Mouse (Mus musculus) limb, embryonic 12.5 days (tissue): ENCODE results near the gene Usp54. TPM values are rescaled to one million over a fixed set of nuclear protein-coding genes. Genes with fewer than 3 reads are reported as not detected.

Experiments
- ATAC-seq: fragments of 200-750 bp; cut with Nextera tagmentation; 2 replicates; pipeline ENCODE4 v1.8.0; 2017; ENCODE audit warnings: low read depth, moderate TSS enrichment; ENCODE audit not compliant: insufficient number of reproducible peaks, insufficient read depth, low FRiP score, low TSS enrichment
- H3K27ac ChIP-seq: fragments of 300-500 bp; sonication (generic); 2 replicates; pipeline ENCODE4 v1.5.1; 2016; ENCODE audit warnings: mild to moderate bottlenecking, moderate library complexity
- H3K27me3 ChIP-seq: fragments of 300-500 bp; sonication (generic); 2 replicates; pipeline ENCODE4 v1.6.1; 2016; ENCODE audit warnings: mild to moderate bottlenecking, moderate library complexity
- H3K36me3 ChIP-seq: fragments of 300-500 bp; sonication (generic); 2 replicates; pipeline ENCODE4 v1.6.1; 2016; ENCODE audit warnings: mild to moderate bottlenecking, moderate library complexity
- H3K4me1 ChIP-seq: fragments of 300-500 bp; sonication (generic); replicated peaks from 2 replicates; pipeline ENCODE4 v1.6.1; 2016
- H3K4me2 ChIP-seq: fragments of 300-500 bp; sonication (generic); 2 replicates; pipeline ENCODE4 v1.6.1; 2016; ENCODE audit warnings: mild to moderate bottlenecking, moderate library complexity
- H3K4me3 ChIP-seq: fragments of 300-500 bp; sonication (generic); replicated peaks from 2 replicates; pipeline ENCODE4 v1.5.1; 2016; ENCODE audit warnings: mild to moderate bottlenecking
- H3K9ac ChIP-seq: fragments of 300-500 bp; sonication (generic); replicated peaks from 2 replicates; pipeline ENCODE4 v1.6.1; 2016; ENCODE audit warnings: mild to moderate bottlenecking, moderate library complexity
- H3K9me3 ChIP-seq: fragments of 300-500 bp; sonication (generic); 2 replicates; pipeline ENCODE4 v1.6.1; 2016; ENCODE audit warnings: mild to moderate bottlenecking, moderate library complexity
- WGBS: fragments of 180-500 bp; shearing (Covaris S2); methylation state at CpG from one replicate; pipeline ENCODE4 v1.1.7; 2016; 5-methylcytosine and 5-hydroxymethylcytosine counted together
- polyA plus RNA-seq: library from polyadenylated mRNA; unstranded; fragments of >200 nt; fragmentation: Nextera tagmentation; extraction: Ambion mirVana; gene quantifications from 2 replicates; pipeline ENCODE4 v1.2.1, GENCODE M21; 2016

Usp54 gene
- 11.4 and 13.7 TPM in 2 replicates for polyA plus RNA-seq

DNA sequence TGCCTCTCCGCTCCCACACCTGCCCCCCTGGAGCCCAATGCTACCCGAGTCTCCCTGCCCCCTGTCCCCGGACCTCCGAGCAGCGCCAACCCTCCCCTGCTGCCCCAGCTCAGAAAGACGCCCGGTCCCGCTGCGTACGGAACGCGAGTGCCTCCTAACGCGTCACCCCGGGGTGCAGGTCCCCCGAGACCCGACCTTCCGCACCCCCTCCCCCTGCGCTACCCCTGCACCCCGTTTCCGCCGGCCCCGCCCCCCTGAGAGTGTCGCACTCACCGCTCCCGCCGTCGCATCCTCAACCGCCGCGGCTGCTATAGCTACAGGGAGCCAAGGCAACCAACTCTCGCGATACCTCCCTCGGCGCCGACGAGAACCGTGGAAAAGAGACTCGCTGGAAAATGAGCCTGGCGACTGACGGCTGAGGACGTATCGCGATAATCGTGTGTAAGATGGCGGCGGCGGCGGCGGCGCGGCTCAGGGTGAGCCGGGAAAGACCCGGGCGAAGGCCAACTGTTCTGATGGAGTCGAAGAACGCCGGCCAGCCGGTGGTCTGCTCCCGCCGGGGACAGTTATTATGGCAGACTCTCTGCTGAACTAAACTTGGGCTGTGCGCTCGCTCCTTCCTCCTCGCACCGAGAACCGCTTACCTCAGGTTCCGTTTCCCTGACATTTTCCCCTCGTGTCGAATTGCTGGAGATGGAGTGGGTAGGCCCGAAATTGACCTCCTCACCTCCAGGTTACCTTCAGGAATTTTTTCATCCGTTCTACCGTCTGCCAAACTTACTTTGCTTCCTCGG, at the start of gene Usp54:
TSS of gene Usp54 (minus strand) at position 420 of the 794 bp plus-strand sequence.
- Histone ChIP-seq H3K9me3 (no peaks in the 10 kb centered on the region), H3K36me3 (no peaks in the 10 kb centered on the region), H3K4me1 (peaks cover 12% of the 10 kb centered on the region), H3K27me3 (no peaks in the 10 kb centered on the region), H3K27ac (peak within 1 kb of the TSS; percentile 93), H3K9ac (peak within 1 kb of the TSS; percentile 90), H3K4me3 (peak within 1 kb of the TSS; percentile 81), H3K4me2 (peak within 1 kb of the TSS; percentile 74)
- WGBS, result under 1% methylated on average over 73 of the region's 73 CpGs
- peak; percentile 88 for ATAC-seq

DNA sequence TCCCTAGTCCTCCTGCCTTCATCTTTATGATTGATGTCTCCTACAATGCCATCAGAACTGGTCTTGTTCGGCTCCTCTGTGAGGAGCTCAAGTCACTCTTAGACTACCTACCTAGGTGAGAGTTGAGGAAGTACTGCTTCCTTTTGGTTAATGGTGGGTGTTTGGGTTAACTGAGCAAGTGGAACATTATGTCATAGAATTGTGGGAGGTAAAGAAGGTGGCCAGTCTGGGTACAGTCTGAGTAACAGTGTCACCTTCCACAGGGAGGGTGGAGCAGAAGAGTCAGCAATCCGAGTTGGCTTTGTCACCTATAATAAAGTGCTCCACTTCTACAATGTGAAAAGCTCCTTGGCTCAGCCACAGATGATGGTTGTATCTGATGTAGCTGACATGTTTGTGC, 48.1 kb upstream of the Usp54 start:
- Histone ChIP-seq H3K9ac (no peak overlapping the region), H3K4me2 (no peak overlapping the region), H3K27ac (no peak overlapping the region), H3K27me3 (no peaks in the 10 kb centered on the region), H3K9me3 (no peaks in the 10 kb centered on the region), H3K4me3 (no peak overlapping the region), H3K36me3 (peaks cover 100% of the 10 kb centered on the region), H3K4me1 (peaks cover 1% of the 10 kb centered on the region; the same call in 1 of the 2 replicates)
- 90% methylated on average over 2 of the region's 2 CpGs for WGBS
- ATAC-seq, result no peak

DNA sequence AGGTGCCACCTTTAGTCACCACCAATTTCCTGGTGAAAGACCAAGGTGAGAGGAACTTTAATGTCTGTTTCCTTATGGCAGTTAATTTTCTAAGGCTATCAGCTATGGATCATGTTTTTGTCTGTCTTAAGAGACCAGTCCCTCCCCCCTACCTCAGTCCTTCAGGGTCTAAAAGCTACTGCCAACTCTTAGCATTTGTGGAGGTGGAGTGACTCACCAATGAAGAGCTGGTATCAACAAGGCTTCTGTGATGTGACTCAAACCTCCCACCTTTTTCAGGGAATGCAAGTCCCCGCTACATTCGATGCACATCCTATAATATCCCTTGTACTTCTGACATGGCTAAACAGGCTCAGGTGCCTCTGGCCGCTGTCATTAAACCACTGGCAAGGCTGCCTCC, 45.7 kb upstream of the Usp54 start:
- Histone ChIP-seq H3K9ac (no peak overlapping the region), H3K4me1 (no peaks in the 10 kb centered on the region), H3K9me3 (no peaks in the 10 kb centered on the region), H3K4me3 (no peak overlapping the region), H3K27me3 (no peaks in the 10 kb centered on the region), H3K4me2 (no peak overlapping the region), H3K27ac (no peak overlapping the region), H3K36me3 (peaks cover 100% of the 10 kb centered on the region)
- WGBS, result 92% methylated on average over 3 of the region's 3 CpGs
- no peak for ATAC-seq

DNA sequence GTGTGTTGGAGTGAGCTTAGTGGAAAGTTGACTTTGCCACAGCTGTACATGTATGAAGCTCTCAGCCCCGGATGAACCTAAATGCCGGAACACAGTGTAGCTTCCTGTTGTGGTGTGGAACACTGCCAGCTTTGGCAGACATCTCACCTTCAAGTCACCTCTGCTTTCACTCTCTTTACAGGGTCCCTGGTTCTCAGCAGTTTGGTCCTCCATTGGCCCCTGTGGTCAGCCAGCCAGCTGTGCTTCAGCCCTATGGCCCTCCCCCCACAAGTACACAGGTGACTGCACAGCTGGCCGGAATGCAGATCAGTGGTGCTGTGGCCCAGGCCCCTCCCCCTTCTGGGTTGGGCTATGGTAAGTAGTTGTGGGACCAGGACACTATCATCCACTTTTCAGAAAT, 41.6 kb upstream of the Usp54 start:
- H3K27me3 ChIP-seq, result no peaks in the 10 kb centered on the region
- no peak for ATAC-seq
- no peak overlapping the region for H3K4me3 ChIP-seq
- H3K9ac ChIP-seq, result no peak overlapping the region
- H3K4me2 ChIP-seq, result no peak overlapping the region
- H3K36me3 ChIP-seq, result peaks cover 99% of the 10 kb centered on the region
- WGBS, result 61% methylated on average over 3 of the region's 3 CpGs
- H3K27ac ChIP-seq, result no peak overlapping the region
- no peaks in the 10 kb centered on the region for H3K9me3 ChIP-seq
- no peaks in the 10 kb centered on the region for H3K4me1 ChIP-seq

DNA sequence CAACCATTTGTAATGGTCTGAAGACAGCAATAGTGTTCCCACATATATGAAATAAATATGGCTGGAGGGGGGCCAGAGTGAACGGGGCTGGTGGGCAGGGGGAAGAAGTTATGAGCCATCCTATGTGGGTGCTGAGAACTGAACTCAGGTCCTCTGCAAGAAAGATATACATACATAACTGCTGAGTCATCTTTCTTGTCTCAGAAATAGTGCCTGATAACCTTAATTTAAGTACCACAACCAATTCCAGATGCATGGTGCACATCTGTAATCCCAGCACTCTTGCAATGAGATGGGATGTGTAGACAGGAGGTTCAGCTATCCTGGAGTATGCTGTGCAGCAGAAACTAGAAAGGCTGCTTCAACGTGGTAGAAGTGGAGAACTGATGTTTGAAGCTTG, 40.9 kb upstream of the Usp54 start:
- ATAC-seq, result no peak

DNA sequence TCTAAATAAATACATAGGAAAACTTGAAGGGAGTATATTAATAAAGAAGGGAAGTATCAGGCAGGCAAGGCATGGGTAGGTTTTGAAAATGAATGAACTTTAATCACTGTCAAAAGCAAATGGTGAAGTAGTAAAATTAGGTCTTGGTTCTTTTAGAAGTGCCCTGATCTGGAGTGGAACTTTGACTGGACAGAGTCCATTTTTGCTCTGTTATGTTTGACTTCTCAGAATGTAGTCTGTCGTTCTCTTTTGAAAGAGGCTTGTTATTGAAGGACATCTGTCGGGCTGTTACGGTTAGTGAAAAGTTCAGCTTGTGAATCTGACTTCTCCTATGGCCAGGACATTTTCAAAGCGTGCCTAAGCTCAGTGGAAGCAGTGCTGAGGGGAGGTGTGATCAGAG, 37.0 kb upstream of the Usp54 start:
- WGBS, result 95% methylated on average over 4 of the region's 4 CpGs
- no peak overlapping the region for H3K9ac ChIP-seq
- no peak for ATAC-seq
- no peak overlapping the region for H3K4me3 ChIP-seq
- no peak overlapping the region for H3K4me2 ChIP-seq
- H3K9me3 ChIP-seq, result no peaks in the 10 kb centered on the region
- H3K27me3 ChIP-seq, result no peaks in the 10 kb centered on the region
- H3K27ac ChIP-seq, result no peak overlapping the region
- peaks cover 72% of the 10 kb centered on the region for H3K36me3 ChIP-seq
- peaks cover 14% of the 10 kb centered on the region for H3K4me1 ChIP-seq

More for the DNA sequence above, 40.9 kb upstream of the Usp54 start:
- Histone ChIP-seq H3K9ac (no peak overlapping the region), H3K27me3 (no peaks in the 10 kb centered on the region), H3K4me2 (no peak overlapping the region), H3K4me3 (no peak overlapping the region), H3K27ac (no peak overlapping the region), H3K4me1 (no peaks in the 10 kb centered on the region), H3K9me3 (no peaks in the 10 kb centered on the region), H3K36me3 (peaks cover 99% of the 10 kb centered on the region)
- WGBS, result 93% methylated on average over 2 of the region's 2 CpGs

DNA sequence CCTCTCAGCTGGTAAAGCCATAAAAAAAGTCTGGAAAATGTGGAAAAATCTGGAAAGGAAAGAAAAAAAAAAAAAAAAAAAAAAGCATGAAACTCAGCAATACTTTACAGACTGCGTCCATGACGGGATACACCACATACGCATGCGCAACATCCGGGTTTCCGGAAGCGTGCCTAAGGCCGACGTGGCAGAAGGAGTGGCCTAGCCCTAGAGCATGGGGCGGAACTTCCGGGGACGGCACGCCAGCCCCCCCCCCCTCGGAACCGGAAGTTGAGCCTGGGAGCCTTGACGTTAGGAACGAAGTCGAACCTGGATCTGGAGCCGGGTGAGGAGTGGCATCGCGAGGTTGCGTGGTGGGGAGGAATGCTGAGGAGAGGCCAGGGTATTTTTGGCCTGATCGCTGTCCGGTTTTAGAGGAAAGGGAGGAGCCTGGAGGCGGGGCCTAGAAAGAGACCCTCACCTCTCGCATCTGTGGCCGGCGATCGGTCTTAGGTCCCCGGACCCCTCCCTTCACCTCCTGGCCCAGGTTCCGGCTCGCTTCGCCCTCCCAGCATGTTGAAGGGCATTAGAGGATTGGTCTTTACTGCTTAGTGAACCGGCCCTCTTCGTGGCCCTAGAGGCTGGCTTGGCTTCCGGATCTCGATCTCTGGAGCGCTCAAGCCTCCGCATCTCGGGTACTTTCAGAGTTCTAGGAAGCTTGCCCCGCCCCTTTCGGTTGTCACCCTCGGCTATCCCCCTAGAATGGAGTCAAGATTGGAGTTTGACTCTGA, 33.4 kb upstream of the Usp54 start, which contains the start of gene Sec24c:
TSS of gene Sec24c (plus strand) at position 245 of the 770 bp plus-strand sequence.
- 1% methylated on average over 43 of the region's 43 CpGs for WGBS

DNA sequence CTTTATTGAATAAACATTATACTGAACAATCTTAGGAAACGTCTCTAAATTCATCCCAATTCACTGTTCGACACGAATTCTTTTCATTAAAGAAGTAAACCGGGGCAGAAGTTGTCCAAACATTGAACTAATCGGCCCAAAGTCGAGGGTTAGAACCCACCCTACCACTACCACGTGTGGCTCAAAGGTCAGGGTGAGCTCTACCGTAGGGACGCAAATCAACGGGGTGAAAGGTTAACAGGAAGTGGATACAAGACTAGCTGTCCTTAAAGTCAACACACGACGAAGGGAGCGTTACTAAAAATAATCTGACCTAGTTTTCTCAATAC, 32.8 kb upstream of the Usp54 start:
- peak overlapping the region; percentile 89 for H3K27ac ChIP-seq
- H3K9me3 ChIP-seq, result no peaks in the 10 kb centered on the region
- peaks cover 10% of the 10 kb centered on the region; the same call in 1 of the 2 replicates for H3K27me3 ChIP-seq
- H3K4me2 ChIP-seq, result peak overlapping the region; percentile 87
- 0 out of 2 replicates have a peak, but pooled peaks have one; percentile 12 for ATAC-seq
- peaks cover 31% of the 10 kb centered on the region for H3K36me3 ChIP-seq
- peak overlapping the region; percentile 42; the same call in 1 of the 2 replicates for H3K9ac ChIP-seq
- H3K4me3 ChIP-seq, result peak overlapping the region; percentile 75
- WGBS, result 10% methylated on average over 13 of the region's 13 CpGs
- peaks cover 14% of the 10 kb centered on the region for H3K4me1 ChIP-seq

More for the DNA sequence above, 33.4 kb upstream of the Usp54 start, which contains the start of gene Sec24c:
- Histone ChIP-seq H3K4me2 (peak within 1 kb of the TSS; percentile 87), H3K27ac (peak within 1 kb of the TSS; percentile 91), H3K4me1 (peaks cover 14% of the 10 kb centered on the region), H3K36me3 (peaks cover 36% of the 10 kb centered on the region), H3K4me3 (peak within 1 kb of the TSS; percentile 75), H3K27me3 (peaks cover 8% of the 10 kb centered on the region; the same call in 1 of the 2 replicates), H3K9me3 (no peaks in the 10 kb centered on the region), H3K9ac (peak within 1 kb of the TSS; percentile 78)
- peak; percentile 91 for ATAC-seq

DNA sequence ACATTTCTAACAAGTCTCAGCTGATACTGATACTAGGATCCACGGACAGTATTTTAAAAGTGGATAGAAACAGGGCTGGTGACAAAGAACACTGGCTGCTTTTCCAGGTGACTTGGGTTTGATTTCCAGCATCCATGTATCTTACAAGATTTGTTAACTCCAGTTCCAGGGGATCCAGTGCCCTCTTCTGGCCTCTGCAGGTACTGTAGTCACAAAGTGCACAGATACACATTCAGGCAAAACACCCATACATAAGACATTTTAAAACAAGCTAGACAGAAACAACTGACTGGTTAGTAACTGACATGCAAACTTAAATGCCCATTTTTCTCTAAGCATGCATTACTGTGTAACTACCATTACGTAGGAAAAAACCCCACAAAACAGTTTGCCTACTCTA, 32.1 kb upstream of the Usp54 start:
- Histone ChIP-seq H3K9ac (no peak overlapping the region), H3K27ac (no peak overlapping the region), H3K4me3 (no peak overlapping the region), H3K4me1 (peaks cover 14% of the 10 kb centered on the region), H3K4me2 (0 out of 2 replicates have a peak overlapping the region, but pooled peaks have one; percentile 87), H3K9me3 (no peaks in the 10 kb centered on the region), H3K36me3 (peaks cover 24% of the 10 kb centered on the region), H3K27me3 (peaks cover 12% of the 10 kb centered on the region; the same call in 1 of the 2 replicates)
- no peak for ATAC-seq
- 93% methylated on average over 2 of the region's 2 CpGs for WGBS

DNA sequence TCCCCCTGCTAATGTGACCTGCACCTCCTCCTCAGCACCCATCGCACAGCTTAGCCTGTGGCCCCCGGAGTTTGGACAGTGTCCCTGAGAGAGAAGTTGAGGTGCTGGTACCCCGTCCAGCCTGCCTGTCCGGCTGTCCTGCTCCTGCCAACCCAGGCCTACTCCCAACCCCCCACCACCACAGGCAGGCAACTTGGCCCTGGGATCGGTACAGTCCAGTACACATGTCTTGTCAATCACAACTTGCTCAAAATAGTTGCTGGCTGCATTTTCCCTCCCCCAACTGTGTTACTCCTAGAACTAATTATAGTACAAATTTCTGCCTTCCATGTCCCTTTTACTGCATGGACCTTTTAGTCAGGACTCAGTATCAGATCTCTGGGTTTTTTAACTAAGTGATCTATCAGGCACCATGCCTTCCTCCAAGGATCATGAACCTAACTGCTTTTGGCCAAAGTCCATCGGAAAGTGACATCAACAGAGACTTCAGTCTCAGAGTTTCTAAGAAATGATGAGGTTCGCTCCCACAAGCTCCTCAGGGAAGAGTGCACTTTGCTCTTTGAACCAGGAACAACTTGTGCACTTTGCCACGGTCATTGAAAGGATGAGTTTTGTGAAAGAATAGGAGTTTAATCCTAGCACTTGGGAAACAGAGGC, 27.4 kb upstream of the Usp54 start, which contains the start of gene Synpo2l:
TSS of gene Synpo2l (minus strand) at position 201 of the 657 bp plus-strand sequence.
- no peak for ATAC-seq
- peaks cover 32% of the 10 kb centered on the region for H3K27me3 ChIP-seq

More for the DNA sequence above, 27.4 kb upstream of the Usp54 start, which contains the start of gene Synpo2l:
- Histone ChIP-seq H3K4me2 (no peak within 1 kb of the TSS), H3K4me3 (no peak within 1 kb of the TSS), H3K9ac (peak within 1 kb of the TSS; percentile 34; the same call in 1 of the 2 replicates), H3K9me3 (no peaks in the 10 kb centered on the region), H3K36me3 (no peaks in the 10 kb centered on the region), H3K27ac (no peak within 1 kb of the TSS), H3K4me1 (peaks cover 11% of the 10 kb centered on the region)
- WGBS, result 84% methylated on average over 8 of the region's 8 CpGs
